Mouse (Mus musculus) intestine, postnatal 0 days (tissue): Measurements from ENCODE around the gene Mfsd6l. TPM values are rescaled to one million over a fixed set of nuclear protein-coding genes. Genes with fewer than 3 reads are reported as not detected.

ENCODE experiments used
- ATAC-seq: fragments of 200-750 bp; cut with Nextera tagmentation; 2 replicates; pipeline ENCODE4 v1.8.0; 2017; ENCODE audit warnings: mild to moderate bottlenecking, moderate TSS enrichment, moderate library complexity
- H3K27ac ChIP-seq: fragments of 300-500 bp; sonication (generic); 2 replicates; pipeline ENCODE4 v1.5.1; 2014; ENCODE audit warnings: mild to moderate bottlenecking, low read depth, low read length, moderate library complexity
- H3K27me3 ChIP-seq: fragments of 300-500 bp; sonication (generic); replicated peaks from 2 replicates; pipeline ENCODE4 v1.6.1; 2014; ENCODE audit warnings: low read length, mixed read lengths; ENCODE audit not compliant: control insufficient read depth, insufficient read depth
- H3K36me3 ChIP-seq: fragments of 300-500 bp; sonication (generic); 2 replicates; pipeline ENCODE4 v1.6.1; 2014; ENCODE audit warnings: mild to moderate bottlenecking, moderate library complexity; ENCODE audit not compliant: control insufficient read depth, insufficient read depth
- H3K4me1 ChIP-seq: fragments of 300-500 bp; sonication (generic); replicated peaks from 2 replicates; pipeline ENCODE4 v1.6.1; 2014; ENCODE audit warnings: antibody characterized with exemption, low read length, mixed read lengths; ENCODE audit not compliant: control insufficient read depth, insufficient read depth
- H3K4me2 ChIP-seq: fragments of 300-500 bp; sonication (generic); replicated peaks from 2 replicates; pipeline ENCODE4 v1.6.1; 2014; ENCODE audit warnings: low read depth, mild to moderate bottlenecking, moderate library complexity
- H3K4me3 ChIP-seq: fragments of 300-500 bp; sonication (generic); 2 replicates; pipeline ENCODE4 v1.5.1; 2014; ENCODE audit warnings: low read depth, low read length
- H3K9ac ChIP-seq: fragments of 300-500 bp; sonication (generic); 2 replicates; pipeline ENCODE4 v1.6.1; 2014; ENCODE audit warnings: mild to moderate bottlenecking, low read depth, low read length
- H3K9me3 ChIP-seq: fragments of 300-500 bp; sonication (generic); 2 replicates; pipeline ENCODE4 v1.6.1; 2016; ENCODE audit warnings: mixed run types; ENCODE audit not compliant: control insufficient read depth
- CTCF ChIP-seq: sonication (generic); IDR thresholded peaks from 2 replicates; pipeline ENCODE4 v1.5.1; 2016; ENCODE audit warnings: low read depth, mild to moderate bottlenecking, control low read depth, antibody characterized with exemption, moderate library complexity
- WGBS: fragments of 180-500 bp; shearing (Covaris S2); extraction: QIAGEN DNeasy Blood & Tissue Kit; methylation state at CpG from one replicate; pipeline ENCODE4 v1.1.7; 2014; 5-methylcytosine and 5-hydroxymethylcytosine counted together
- polyA plus RNA-seq: library from polyadenylated mRNA; unstranded; fragments of >200 nt; fragmentation: Nextera tagmentation; extraction: Ambion mirVana; gene quantifications from 2 replicates; pipeline ENCODE4 v1.2.1, GENCODE M21; 2015

Gene Mfsd6l
- polyA plus RNA-seq, 1 experiment from 2014 or later: 7.7 TPM

DNA sequence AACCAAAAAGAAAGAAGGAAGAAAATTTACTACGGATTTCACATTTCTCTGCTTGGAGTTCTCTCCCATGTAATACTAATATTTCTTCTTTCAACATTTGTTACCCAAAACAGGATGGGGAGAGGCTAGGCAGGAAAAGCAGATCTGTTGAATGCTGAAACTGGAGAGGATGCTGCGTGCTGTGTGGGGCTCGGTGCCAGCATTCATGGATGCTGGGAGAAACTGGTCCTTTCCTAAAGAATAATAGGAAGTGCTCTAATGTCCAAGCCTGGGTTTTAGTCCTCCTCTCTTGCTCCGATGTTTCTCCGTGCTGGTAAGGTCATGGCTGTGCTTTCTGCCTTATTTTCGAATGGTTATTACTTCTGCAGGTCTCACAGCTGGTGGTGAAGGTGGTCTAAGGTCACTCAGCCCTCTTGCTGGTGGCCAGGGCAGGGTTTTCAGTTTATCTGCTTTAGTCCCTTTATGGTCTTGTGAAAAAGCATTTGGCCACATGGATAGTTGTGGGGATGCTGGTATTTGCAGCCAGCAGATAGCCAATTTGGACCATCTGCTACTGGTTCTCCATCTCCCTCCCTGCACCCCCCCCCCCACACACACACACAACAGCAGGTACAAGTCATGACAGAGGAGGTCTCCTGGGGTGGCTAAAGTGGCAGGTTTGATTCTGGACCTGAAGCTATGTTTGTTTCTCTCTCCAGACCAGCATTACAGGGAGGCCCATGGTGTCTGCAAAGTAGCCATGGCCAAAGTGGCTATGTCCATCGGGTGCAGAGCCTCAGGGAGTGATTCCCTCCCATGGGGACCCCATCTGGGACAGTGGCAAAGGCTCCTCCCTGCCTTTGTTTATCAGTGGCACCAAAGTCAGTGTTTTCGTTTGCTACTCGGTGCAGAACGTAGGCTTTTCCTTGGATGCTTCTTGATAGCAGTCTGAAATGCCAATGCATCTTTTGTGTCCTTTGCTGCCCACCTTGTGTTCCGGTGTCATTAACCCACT lies 6.3 kb downstream of the Mfsd6l start:
- Histone ChIP-seq H3K4me1 (no peaks in the 10 kb centered on the region; the same call in 1 of the 2 replicates), H3K27ac (no peak overlapping the region), H3K9ac (no peak overlapping the region), H3K36me3 (no peaks in the 10 kb centered on the region), H3K9me3 (no peaks in the 10 kb centered on the region), H3K4me2 (no peak overlapping the region), H3K4me3 (no peak overlapping the region), H3K27me3 (no peaks in the 10 kb centered on the region)
- TF ChIP-seq CTCF: no peak
- 82% methylated on average over 11 of the region's 11 CpGs for WGBS
- ATAC-seq: no peak

DNA sequence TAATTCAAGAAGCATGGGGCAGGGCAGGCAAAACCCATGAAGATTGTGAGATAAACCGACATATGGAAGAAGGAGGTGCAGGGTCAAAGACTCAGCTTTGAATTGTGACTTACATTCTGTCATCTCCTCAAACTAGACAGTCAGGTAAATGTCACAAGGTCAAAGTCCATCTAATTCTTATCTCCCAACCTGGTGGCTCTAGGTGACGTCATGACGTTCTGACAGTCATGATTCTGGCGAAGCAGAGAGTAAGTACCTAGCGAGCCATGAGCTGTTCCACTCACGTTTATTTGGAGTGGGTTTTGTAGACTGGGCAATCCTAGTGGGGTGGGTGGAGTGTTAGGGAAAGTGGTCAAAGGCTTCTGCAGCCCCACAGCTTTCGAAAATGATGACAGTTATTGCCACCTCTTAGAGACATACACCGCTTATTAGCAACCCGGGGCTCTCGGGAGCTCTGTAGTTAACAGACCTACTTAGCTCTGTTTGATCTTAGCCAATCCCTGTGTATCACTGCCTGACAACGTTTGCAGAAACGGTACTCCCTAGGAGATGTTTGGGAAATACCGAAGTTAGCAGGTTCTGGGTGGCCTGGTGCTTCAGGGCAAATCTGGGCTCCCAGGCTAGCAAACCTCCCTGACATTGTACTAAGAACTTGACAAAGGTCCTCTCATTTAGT lies 8.5 kb downstream of the Mfsd6l start:
- H3K9me3 ChIP-seq: no peaks in the 10 kb centered on the region
- peak; percentile 71 for ATAC-seq
- peak overlapping the region; percentile 73 for H3K27ac ChIP-seq
- H3K4me2 ChIP-seq: peak overlapping the region; percentile 18
- no peaks in the 10 kb centered on the region; the same call in 1 of the 2 replicates for H3K4me1 ChIP-seq
- no peaks in the 10 kb centered on the region for H3K27me3 ChIP-seq
- H3K36me3 ChIP-seq: no peaks in the 10 kb centered on the region
- no peak for TF ChIP-seq CTCF
- H3K4me3 ChIP-seq: no peak overlapping the region
- 37% methylated on average over 13 of the region's 13 CpGs for WGBS
- no peak overlapping the region for H3K9ac ChIP-seq

GRCm38 (mm10) chr11:68565032-68565429 lies 9.0 kb downstream of the Mfsd6l start:
- peak; percentile 83 for ATAC-seq
- Histone ChIP-seq H3K27ac (peak overlapping the region; percentile 73), H3K4me2 (peak overlapping the region; percentile 18; the same call in 1 of the 2 replicates), H3K36me3 (no peaks in the 10 kb centered on the region), H3K9ac (no peak overlapping the region), H3K27me3 (no peaks in the 10 kb centered on the region), H3K4me1 (no peaks in the 10 kb centered on the region; the same call in 1 of the 2 replicates), H3K9me3 (no peaks in the 10 kb centered on the region), H3K4me3 (no peak overlapping the region)
- WGBS: 52% methylated on average over 3 of the region's 3 CpGs
- TF ChIP-seq CTCF: no peak

DNA sequence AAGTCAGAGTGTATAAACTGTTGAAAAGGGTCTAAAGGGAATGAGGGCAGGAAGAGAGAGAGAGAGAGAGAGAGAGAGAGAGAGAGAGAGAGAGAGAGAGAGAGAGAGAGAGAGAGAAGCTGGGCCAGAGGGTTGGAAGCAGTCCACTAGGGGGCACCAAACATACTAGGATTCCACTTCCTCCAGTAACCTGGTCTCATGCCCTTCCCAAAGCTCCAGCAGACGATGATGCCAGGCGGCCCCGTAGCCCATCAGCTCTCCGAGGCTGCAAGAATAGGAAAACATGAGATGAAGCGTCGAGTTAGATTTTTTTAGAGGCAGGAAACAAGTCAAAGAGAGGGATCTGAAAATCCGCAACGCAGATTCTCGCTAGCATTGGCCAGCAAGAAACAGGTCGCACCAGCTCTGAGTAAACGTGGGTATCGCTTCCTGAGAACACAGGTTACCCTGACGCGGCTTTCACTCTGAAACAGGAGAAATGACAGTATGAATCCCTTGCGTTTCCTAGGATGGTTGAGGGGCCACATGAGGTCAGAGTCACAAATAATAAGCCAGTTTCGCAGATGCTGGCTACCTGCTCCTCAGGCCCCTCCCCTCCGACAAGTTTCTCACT lies 10.6 kb downstream of the Mfsd6l start:
- TF ChIP-seq CTCF: peak; percentile 85
- Histone ChIP-seq H3K27ac (no peak overlapping the region), H3K4me1 (no peaks in the 10 kb centered on the region; the same call in 1 of the 2 replicates), H3K27me3 (no peaks in the 10 kb centered on the region), H3K9ac (no peak overlapping the region), H3K4me2 (peak overlapping the region; percentile 53), H3K9me3 (no peaks in the 10 kb centered on the region), H3K36me3 (no peaks in the 10 kb centered on the region), H3K4me3 (0 out of 2 replicates have a peak overlapping the region, but pooled peaks have one; percentile 2)
- 19% methylated on average over 17 of the region's 17 CpGs for WGBS
- ATAC-seq: no peak

DNA sequence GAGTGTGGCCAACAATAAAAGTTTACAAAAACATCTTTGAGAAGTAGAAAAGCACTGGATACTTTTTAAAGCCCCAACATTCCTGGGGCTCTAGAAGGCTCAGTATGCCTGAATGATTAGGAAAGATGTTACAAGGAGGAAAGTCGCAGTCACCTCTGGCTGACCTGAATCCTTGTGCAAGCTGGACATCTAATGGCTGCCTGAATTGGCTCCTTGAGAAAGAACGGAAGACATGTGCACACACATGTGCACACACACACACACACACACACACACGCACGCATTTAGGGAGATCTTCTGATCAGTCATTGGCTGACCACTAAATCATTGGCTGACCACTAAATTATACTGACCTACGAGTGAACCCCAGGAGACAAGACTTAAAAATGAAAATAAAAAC lies 14.9 kb downstream of the Mfsd6l start:
- no peaks in the 10 kb centered on the region; the same call in 1 of the 2 replicates for H3K4me1 ChIP-seq
- H3K27me3 ChIP-seq: no peaks in the 10 kb centered on the region
- H3K9me3 ChIP-seq: no peaks in the 10 kb centered on the region
- ATAC-seq: no peak
- no peak overlapping the region for H3K4me3 ChIP-seq
- H3K4me2 ChIP-seq: no peak overlapping the region
- 71% methylated on average over 5 of the region's 5 CpGs for WGBS
- H3K9ac ChIP-seq: no peak overlapping the region
- H3K36me3 ChIP-seq: no peaks in the 10 kb centered on the region
- no peak for TF ChIP-seq CTCF
- H3K27ac ChIP-seq: no peak overlapping the region

DNA sequence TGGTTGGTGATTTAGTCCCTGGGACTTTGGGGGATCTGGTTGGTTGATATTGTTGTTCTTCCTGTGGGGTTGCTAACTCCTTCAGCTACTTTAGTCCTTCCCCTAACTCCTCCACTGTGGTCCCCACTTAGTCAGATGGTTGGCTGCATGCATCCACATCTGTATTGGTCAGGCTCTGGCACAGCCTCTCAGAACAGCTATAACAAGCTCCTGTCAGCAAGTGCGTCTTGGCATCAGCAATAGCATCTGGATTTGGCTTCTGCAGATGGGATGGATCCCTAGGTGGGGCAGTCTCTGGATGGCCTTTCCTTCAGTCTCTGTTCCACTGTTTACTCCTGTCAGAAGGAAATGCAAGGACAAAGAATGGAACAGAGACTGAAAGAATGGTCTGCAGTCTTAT lies 21.1 kb downstream of the Mfsd6l start:
- Histone ChIP-seq H3K9me3 (no peaks in the 10 kb centered on the region), H3K4me3 (no peak overlapping the region), H3K27ac (no peak overlapping the region), H3K4me2 (no peak overlapping the region), H3K36me3 (no peaks in the 10 kb centered on the region), H3K9ac (no peak overlapping the region), H3K4me1 (no peaks in the 10 kb centered on the region), H3K27me3 (no peaks in the 10 kb centered on the region)
- ATAC-seq: no peak
- TF ChIP-seq CTCF: no peak
- 85% methylated on average over 1 of the region's 1 CpGs for WGBS
